Mouse (Mus musculus): ENCODE data around the gene Naxd. TPM values are rescaled to one million over a fixed set of nuclear protein-coding genes. Genes with fewer than 3 reads are reported as not detected.
A peak's percentile ranks its signal among the peaks of the same experiment; 100 is the strongest.
"Not testable (repeated sequence)": the region's sequence is repeated elsewhere in the genome, so short reads cannot be mapped to it uniquely, and the experiment has no call there.

Naxd gene
- polyA plus RNA-seq, 1 experiment from 2014 or later, result 108 TPM

GRCm38 (mm10) chr8:11466528-11466927 lies 30.8 kb upstream of the Naxd start:
- not testable (repeated sequence) for H3K27me3 ChIP-seq (ENCODE audit: control insufficient read depth, insufficient read depth, low read length); ATAC-seq (ENCODE audit: insufficient read depth, low FRiP score, low TSS enrichment); H3K4me2 ChIP-seq (ENCODE audit: low read depth); H3K9me3 ChIP-seq (ENCODE audit: control insufficient read depth, low read length); H3K9ac ChIP-seq (ENCODE audit: low read length); H3K36me3 ChIP-seq (ENCODE audit: control insufficient read depth, insufficient read depth, low read length); H3K4me1 ChIP-seq (ENCODE audit: control insufficient read depth, insufficient read depth, low read length); DNase-seq (ENCODE audit: low spot score); H3K27ac ChIP-seq (ENCODE audit: low read depth, low read length); H3K4me3 ChIP-seq (ENCODE audit: low read depth, low read length)
- WGBS, result 91% methylated on average over 4 of the region's 5 CpGs

DNA sequence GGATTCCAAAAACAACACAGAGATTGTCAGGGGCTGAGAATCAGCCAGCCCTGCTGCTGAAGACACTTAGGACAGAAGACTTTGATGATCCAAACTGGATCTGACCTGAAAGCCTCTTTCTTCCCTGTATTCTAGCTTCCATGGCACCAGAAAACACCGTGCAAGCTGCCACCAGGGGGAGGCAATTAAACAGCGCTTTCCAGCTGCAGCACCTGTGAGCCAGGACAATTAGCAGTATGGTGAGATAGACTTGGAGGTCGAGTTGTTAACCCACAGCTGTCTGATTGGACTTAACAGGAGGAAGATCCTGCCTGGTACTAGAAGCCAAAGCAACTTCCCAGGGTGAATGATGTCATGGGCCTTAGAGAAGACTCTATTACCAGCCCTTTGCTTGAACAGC lies 28.2 kb upstream of the Naxd start:
- DNase-seq (ENCODE audit: low spot score) (peak; percentile 23), ATAC-seq (ENCODE audit: insufficient read depth, low FRiP score, low TSS enrichment) (no peak)
- no peak overlapping the region for H3K9ac ChIP-seq (ENCODE audit: low read length)
- no peak overlapping the region for H3K4me3 ChIP-seq (ENCODE audit: low read depth, low read length)
- 7% methylated on average over 3 of the region's 3 CpGs for WGBS
- no peak overlapping the region for H3K4me2 ChIP-seq (ENCODE audit: low read depth)
- H3K36me3 ChIP-seq (ENCODE audit: control insufficient read depth, insufficient read depth, low read length), result no peaks in the 10 kb centered on the region
- no peaks in the 10 kb centered on the region for H3K27me3 ChIP-seq (ENCODE audit: control insufficient read depth, insufficient read depth, low read length)
- no peaks in the 10 kb centered on the region for H3K9me3 ChIP-seq (ENCODE audit: control insufficient read depth, low read length)
- no peak overlapping the region for H3K27ac ChIP-seq (ENCODE audit: low read depth, low read length)
- no peaks in the 10 kb centered on the region for H3K4me1 ChIP-seq (ENCODE audit: control insufficient read depth, insufficient read depth, low read length)

- Histone ChIP-seq H3K4me1 (ENCODE audit: control insufficient read depth, insufficient read depth, low read length) (no peaks in the 10 kb centered on the region), H3K27me3 (ENCODE audit: control insufficient read depth, insufficient read depth, low read length) (peaks cover 11% of the 10 kb centered on the region), H3K27ac (ENCODE audit: low read depth, low read length) (no peak overlapping the region), H3K9me3 (ENCODE audit: control insufficient read depth, low read length) (no peaks in the 10 kb centered on the region), H3K36me3 (ENCODE audit: control insufficient read depth, insufficient read depth, low read length) (no peaks in the 10 kb centered on the region), H3K4me2 (ENCODE audit: low read depth) (no peak overlapping the region), H3K9ac (ENCODE audit: low read length) (no peak overlapping the region), H3K4me3 (ENCODE audit: low read depth, low read length) (no peak overlapping the region)
- WGBS, result 79% methylated on average over 7 of the region's 7 CpGs
- ATAC-seq (ENCODE audit: insufficient read depth, low FRiP score, low TSS enrichment), result no peak
- DNase-seq (ENCODE audit: low spot score), result no peak
These were observed 26.6 kb upstream of the Naxd start for GRCm38 (mm10) chr8:11470694-11471093.

DNA sequence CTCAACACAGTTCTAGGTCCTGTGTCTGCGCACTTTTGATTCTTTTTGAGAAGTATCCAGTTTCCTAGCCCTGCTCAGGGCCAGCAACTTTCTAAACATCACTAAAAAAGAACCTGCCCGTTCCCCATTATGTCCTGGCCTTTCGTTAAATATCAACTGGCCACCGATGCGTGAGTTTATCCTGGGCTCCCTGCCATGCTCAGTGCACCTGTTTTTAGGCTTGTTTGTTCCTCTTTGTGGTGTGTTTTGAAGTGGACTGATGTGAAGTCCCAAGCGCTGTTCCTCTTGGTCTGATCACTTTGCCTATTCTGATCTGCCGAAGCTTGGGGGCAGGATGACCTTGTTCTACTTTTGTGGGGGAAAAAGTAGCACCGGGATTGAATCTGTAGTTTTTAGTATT lies 26.0 kb upstream of the Naxd start:
- WGBS, result 55% methylated on average over 8 of the region's 8 CpGs
- Histone ChIP-seq H3K4me3 (ENCODE audit: low read depth, low read length) (no peak overlapping the region), H3K27me3 (ENCODE audit: control insufficient read depth, insufficient read depth, low read length) (peaks cover 17% of the 10 kb centered on the region)

DNA sequence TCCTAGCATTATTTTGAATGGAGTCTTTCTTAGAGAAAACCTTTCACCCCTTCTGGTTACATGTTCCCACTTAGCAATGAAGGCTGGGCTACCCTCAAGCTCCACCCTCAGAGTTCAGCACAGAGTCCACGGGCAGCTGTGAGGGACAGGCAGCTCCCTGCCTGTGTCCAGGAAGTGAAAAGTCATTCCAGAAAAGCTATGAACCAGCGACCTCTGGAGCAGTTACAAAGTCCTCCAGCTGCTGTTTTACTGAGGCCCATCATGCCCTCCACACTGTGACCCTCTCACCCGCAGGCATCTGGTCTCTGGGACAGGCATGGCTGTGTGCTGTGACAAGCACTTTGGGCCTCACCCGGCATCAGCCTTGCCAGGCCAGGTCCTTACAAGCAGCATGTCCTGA lies 24.2 kb upstream of the Naxd start:
- 34% methylated on average over 4 of the region's 4 CpGs for WGBS
- H3K36me3 ChIP-seq (ENCODE audit: control insufficient read depth, insufficient read depth, low read length), result no peaks in the 10 kb centered on the region
- no peak for DNase-seq (ENCODE audit: low spot score)
- no peak for ATAC-seq (ENCODE audit: insufficient read depth, low FRiP score, low TSS enrichment)
- no peak overlapping the region for H3K9ac ChIP-seq (ENCODE audit: low read length)
- no peak overlapping the region for H3K4me3 ChIP-seq (ENCODE audit: low read depth, low read length)
- no peaks in the 10 kb centered on the region for H3K9me3 ChIP-seq (ENCODE audit: control insufficient read depth, low read length)
- no peak overlapping the region for H3K4me2 ChIP-seq (ENCODE audit: low read depth)
- H3K4me1 ChIP-seq (ENCODE audit: control insufficient read depth, insufficient read depth, low read length), result peaks cover 6% of the 10 kb centered on the region; the same call in 1 of the 2 replicates
- peaks cover 34% of the 10 kb centered on the region for H3K27me3 ChIP-seq (ENCODE audit: control insufficient read depth, insufficient read depth, low read length)
- no peak overlapping the region for H3K27ac ChIP-seq (ENCODE audit: low read depth, low read length)

More for the DNA sequence above, 26.0 kb upstream of the Naxd start:
- H3K9ac ChIP-seq (ENCODE audit: low read length), result no peak overlapping the region
- ATAC-seq (ENCODE audit: insufficient read depth, low FRiP score, low TSS enrichment) (no peak), DNase-seq (ENCODE audit: low spot score) (no peak)
- no peak overlapping the region for H3K4me2 ChIP-seq (ENCODE audit: low read depth)
- no peaks in the 10 kb centered on the region for H3K36me3 ChIP-seq (ENCODE audit: control insufficient read depth, insufficient read depth, low read length)
- H3K9me3 ChIP-seq (ENCODE audit: control insufficient read depth, low read length), result no peaks in the 10 kb centered on the region
- H3K27ac ChIP-seq (ENCODE audit: low read depth, low read length), result no peak overlapping the region
- no peaks in the 10 kb centered on the region; the same call in 1 of the 2 replicates for H3K4me1 ChIP-seq (ENCODE audit: control insufficient read depth, insufficient read depth, low read length)

GRCm38 (mm10) chr8:11475397-11475796 lies 21.9 kb upstream of the Naxd start:
- no peak for DNase-seq (ENCODE audit: low spot score)
- H3K27me3 ChIP-seq (ENCODE audit: control insufficient read depth, insufficient read depth, low read length), result peaks cover 56% of the 10 kb centered on the region
- 3% methylated on average over 10 of the region's 10 CpGs for WGBS
- H3K9ac ChIP-seq (ENCODE audit: low read length), result no peak overlapping the region
- no peak overlapping the region for H3K27ac ChIP-seq (ENCODE audit: low read depth, low read length)
- H3K4me3 ChIP-seq (ENCODE audit: low read depth, low read length), result no peak overlapping the region
- no peak for ATAC-seq (ENCODE audit: insufficient read depth, low FRiP score, low TSS enrichment)
- H3K4me2 ChIP-seq (ENCODE audit: low read depth), result no peak overlapping the region
- peaks cover 11% of the 10 kb centered on the region; the same call in 1 of the 2 replicates for H3K4me1 ChIP-seq (ENCODE audit: control insufficient read depth, insufficient read depth, low read length)
- no peaks in the 10 kb centered on the region for H3K9me3 ChIP-seq (ENCODE audit: control insufficient read depth, low read length)
- H3K36me3 ChIP-seq (ENCODE audit: control insufficient read depth, insufficient read depth, low read length), result no peaks in the 10 kb centered on the region

GRCm38 (mm10) chr8:11475876-11476275 lies 21.4 kb upstream of the Naxd start:
- Histone ChIP-seq H3K4me1 (ENCODE audit: control insufficient read depth, insufficient read depth, low read length) (peaks cover 11% of the 10 kb centered on the region; the same call in 1 of the 2 replicates), H3K27me3 (ENCODE audit: control insufficient read depth, insufficient read depth, low read length) (peaks cover 57% of the 10 kb centered on the region), H3K4me2 (ENCODE audit: low read depth) (no peak overlapping the region), H3K9ac (ENCODE audit: low read length) (no peak overlapping the region), H3K4me3 (ENCODE audit: low read depth, low read length) (no peak overlapping the region), H3K36me3 (ENCODE audit: control insufficient read depth, insufficient read depth, low read length) (no peaks in the 10 kb centered on the region), H3K27ac (ENCODE audit: low read depth, low read length) (no peak overlapping the region), H3K9me3 (ENCODE audit: control insufficient read depth, low read length) (no peaks in the 10 kb centered on the region)
- 12% methylated on average over 2 of the region's 2 CpGs for WGBS
- no peak for DNase-seq (ENCODE audit: low spot score)
- no peak for ATAC-seq (ENCODE audit: insufficient read depth, low FRiP score, low TSS enrichment)

DNA sequence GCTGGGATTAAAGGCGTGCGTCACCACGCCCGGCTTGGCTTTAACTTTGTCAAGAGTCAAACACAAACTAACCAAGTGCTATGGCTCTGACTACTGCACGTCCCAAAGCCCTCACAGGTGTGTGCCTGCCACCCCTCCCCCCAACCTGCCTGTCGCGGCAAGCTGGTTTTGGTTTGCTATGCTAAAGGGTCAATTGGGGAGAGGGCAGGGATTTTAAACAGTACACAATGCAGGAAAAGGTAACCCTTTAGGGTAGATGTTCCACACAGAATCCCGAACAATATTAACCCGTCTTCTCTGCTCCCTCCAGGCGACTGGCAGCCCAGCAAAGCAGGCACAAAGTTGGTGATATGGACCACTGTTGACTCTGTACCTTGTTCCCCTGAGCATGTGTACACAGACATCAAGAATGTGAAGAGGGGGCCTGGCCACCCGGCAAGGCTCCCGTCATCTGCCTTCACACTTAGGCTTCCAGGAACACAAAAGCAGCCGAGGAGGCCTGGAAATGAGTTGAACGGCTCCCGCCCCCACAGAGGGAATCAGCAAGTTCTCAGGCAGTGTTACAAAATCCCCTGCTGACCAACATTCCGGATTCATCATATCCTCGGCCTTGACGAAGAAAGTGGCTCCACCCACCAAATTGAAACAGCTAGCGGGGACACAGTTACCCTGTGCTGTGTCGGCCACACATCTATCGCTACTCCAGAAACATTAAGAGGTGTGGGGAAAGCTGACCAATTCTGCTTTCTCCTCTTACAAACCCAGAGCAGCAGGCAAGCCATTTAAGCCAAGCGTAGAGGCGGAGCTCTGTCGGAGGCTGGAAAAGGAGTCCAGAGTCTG lies 20.7 kb upstream of the Naxd start:
- no peak overlapping the region for H3K4me3 ChIP-seq (ENCODE audit: low read depth, low read length)

DNA sequence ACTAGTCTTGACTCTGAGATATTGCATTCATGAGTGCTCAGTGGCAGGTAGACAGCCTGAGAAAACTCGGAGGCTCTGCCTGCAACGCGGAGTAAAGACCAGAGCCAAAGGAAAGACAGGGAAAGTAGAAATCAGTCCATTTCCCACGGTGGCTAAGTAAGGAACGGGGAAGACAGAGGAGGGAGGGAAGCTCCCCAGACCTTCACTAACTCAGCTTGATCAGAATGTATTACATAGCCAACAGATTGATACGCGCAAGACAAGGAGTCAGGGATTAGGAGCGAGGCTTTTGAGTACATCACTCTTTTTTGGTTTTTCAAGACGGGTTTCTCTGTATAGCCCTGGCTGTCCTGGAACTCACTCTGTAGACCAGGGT lies 20.1 kb upstream of the Naxd start:
- H3K4me1 ChIP-seq (ENCODE audit: control insufficient read depth, insufficient read depth, low read length), result peaks cover 11% of the 10 kb centered on the region; the same call in 1 of the 2 replicates
- no peaks in the 10 kb centered on the region for H3K9me3 ChIP-seq (ENCODE audit: control insufficient read depth, low read length)
- no peak for DNase-seq (ENCODE audit: low spot score)
- no peak overlapping the region for H3K4me3 ChIP-seq (ENCODE audit: low read depth, low read length)
- no peak for ATAC-seq (ENCODE audit: insufficient read depth, low FRiP score, low TSS enrichment)
- H3K27ac ChIP-seq (ENCODE audit: low read depth, low read length), result no peak overlapping the region
- H3K9ac ChIP-seq (ENCODE audit: low read length), result no peak overlapping the region
- WGBS, result 6% methylated on average over 9 of the region's 9 CpGs
- peaks cover 63% of the 10 kb centered on the region for H3K27me3 ChIP-seq (ENCODE audit: control insufficient read depth, insufficient read depth, low read length)
- no peaks in the 10 kb centered on the region for H3K36me3 ChIP-seq (ENCODE audit: control insufficient read depth, insufficient read depth, low read length)
- H3K4me2 ChIP-seq (ENCODE audit: low read depth), result peak overlapping the region; percentile 5; the same call in 1 of the 2 replicates

More for the DNA sequence above, 20.7 kb upstream of the Naxd start:
- Histone ChIP-seq H3K4me1 (ENCODE audit: control insufficient read depth, insufficient read depth, low read length) (peaks cover 11% of the 10 kb centered on the region; the same call in 1 of the 2 replicates), H3K9me3 (ENCODE audit: control insufficient read depth, low read length) (no peaks in the 10 kb centered on the region), H3K36me3 (ENCODE audit: control insufficient read depth, insufficient read depth, low read length) (no peaks in the 10 kb centered on the region), H3K9ac (ENCODE audit: low read length) (no peak overlapping the region), H3K27me3 (ENCODE audit: control insufficient read depth, insufficient read depth, low read length) (peaks cover 60% of the 10 kb centered on the region), H3K27ac (ENCODE audit: low read depth, low read length) (no peak overlapping the region), H3K4me2 (ENCODE audit: low read depth) (peak overlapping the region; percentile 5; the same call in 1 of the 2 replicates)
- peak; percentile 36 for DNase-seq (ENCODE audit: low spot score)
- WGBS, result 4% methylated on average over 24 of the region's 24 CpGs
- ATAC-seq (ENCODE audit: insufficient read depth, low FRiP score, low TSS enrichment), result no peak

Measured in neural tube, embryonic 11.5 days (tissue).